Mouse (Mus musculus) urinary bladder, postnatal 36 days (tissue): ENCODE measurements around the gene Dmxl2.

ENCODE experiments used
- DNase-seq, 2 experiments: peaks; one replicate each; pipeline ENCODE4 v3.0.0; 2022; ENCODE audit warnings: low spot score in 2 of 2, mixed read lengths in 1 of 2

The Dmxl2 gene

DNA sequence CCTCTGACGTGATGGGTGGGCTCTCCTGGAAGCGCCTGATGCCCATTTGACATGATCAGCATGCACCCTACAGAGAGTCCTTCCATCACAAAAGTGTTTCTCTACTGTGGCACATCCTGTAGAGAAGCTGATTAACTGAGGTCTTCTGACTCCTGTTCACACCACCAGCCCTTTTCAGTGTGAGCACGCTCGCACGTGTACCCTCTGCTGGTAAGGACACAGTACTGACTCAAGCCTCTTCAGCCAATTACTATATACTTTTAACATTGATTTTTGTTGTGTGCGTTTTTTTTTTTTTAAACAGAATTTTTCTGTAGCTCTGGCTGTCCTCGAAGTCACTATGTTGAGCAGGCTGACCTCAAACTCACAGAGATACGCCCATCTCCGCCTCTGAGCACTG, 185.1 kb downstream of the Dmxl2 start:
- DNase-seq, result no peak
